In genomic region chr10:87586696-87587095, GRCm38 (mm10) we compare ENCODE assay signal across 8 mouse cellular contexts.
DNase-seq lines count a peak whose midpoint lies in the region; ATAC-seq and TF ChIP-seq lines count a peak whose summit lies in the region.

No protein-coding gene starts in this region.

- no peak for TF ChIP-seq CTCF in lung, embryonic 14.5 days (IDR thresholded peaks at IDR 0.05; ENCODE audit: low read depth)
- no peak for TF ChIP-seq CTCF in layer of hippocampus, adult 2 months (conservative IDR thresholded peaks at IDR 0.05)

- no peaks in the 10 kb centered on the region for H3K4me1 ChIP-seq in lung, embryonic 14.5 days (ENCODE audit: insufficient read depth)
- H3K4me1 ChIP-seq in forebrain, embryonic 15.5 days: no peaks in the 10 kb centered on the region

- H3K9ac ChIP-seq in lung, embryonic 14.5 days: no peak overlapping the region
- no peak overlapping the region for H3K9ac ChIP-seq in forebrain, embryonic 15.5 days (replicated peaks)

- peak; percentile 83 for DNase-seq in lung, embryonic 14.5 days
- DNase-seq in lung, adult 18-20 months: no peak
- peak; percentile 48 for DNase-seq in R1 (ENCODE audit: low read depth, low spot score)
- DNase-seq in c-Kit-positive CD71-negative TER-119-negative erythroid progenitor cells, embryonic 14.5 days (ENCODE audit: low read depth): peak; percentile 22
- peak; percentile 73 for DNase-seq in mesoderm, embryonic 11.5 days (ENCODE audit: low read depth, low spot score)
- DNase-seq in layer of hippocampus, adult 2 months (ENCODE audit: low spot score in 2 of 2): no peak
- DNase-seq in layer of hippocampus, adult 9-11 months: no peak

- H3K36me3 ChIP-seq in lung, embryonic 14.5 days (ENCODE audit: insufficient read depth): no peaks in the 10 kb centered on the region
- no peaks in the 10 kb centered on the region for H3K36me3 ChIP-seq in forebrain, embryonic 15.5 days

- H3K4me2 ChIP-seq in lung, embryonic 14.5 days: no peak overlapping the region
- H3K4me2 ChIP-seq in forebrain, embryonic 15.5 days (replicated peaks): no peak overlapping the region

- no peak overlapping the region for H3K4me3 ChIP-seq in lung, embryonic 14.5 days (ENCODE audit: low read depth, low read length)
- no peak overlapping the region for H3K4me3 ChIP-seq in layer of hippocampus, adult 2 months
- no peak overlapping the region for H3K4me3 ChIP-seq in forebrain, embryonic 15.5 days

- 90% methylated on average over 1 of the region's 1 CpGs for WGBS in lung, embryonic 14.5 days
- 81% methylated on average over 1 of the region's 1 CpGs for WGBS in forebrain, embryonic 15.5 days

- ATAC-seq in lung, embryonic 14.5 days (ENCODE audit: insufficient read depth): no peak
- ATAC-seq in forebrain, embryonic 15.5 days (replicated peaks): no peak

- no peak overlapping the region for H3K27ac ChIP-seq in lung, embryonic 14.5 days (ENCODE audit: low read depth)
- no peak overlapping the region for H3K27ac ChIP-seq in layer of hippocampus, adult 2 months
- H3K27ac ChIP-seq in forebrain, embryonic 15.5 days (replicated peaks): no peak overlapping the region

- no peaks in the 10 kb centered on the region for H3K27me3 ChIP-seq in lung, embryonic 14.5 days (ENCODE audit: insufficient read depth, low read length)
- no peaks in the 10 kb centered on the region for H3K27me3 ChIP-seq in forebrain, embryonic 15.5 days

- H3K9me3 ChIP-seq in lung, embryonic 14.5 days (ENCODE audit: low read depth, low read length): no peaks in the 10 kb centered on the region
- no peaks in the 10 kb centered on the region for H3K9me3 ChIP-seq in forebrain, embryonic 15.5 days

Comparison
In these comparisons a context has a peak if more than half of its experiments do, and no peak if none do; other contexts are left out.
1. DNase-seq: peak in lung, embryonic 14.5 days (single experiment), R1 (single experiment), c-Kit-positive CD71-negative TER-119-negative erythroid progenitor cells, embryonic 14.5 days (single experiment) and mesoderm, embryonic 11.5 days (single experiment); none in lung, adult 18-20 months (0 of 2), layer of hippocampus, adult 2 months (0 of 2) and layer of hippocampus, adult 9-11 months (single experiment).